In genomic region chr9:77258265-77258664, GRCm38 (mm10) we compare ENCODE assay signal across 32 mouse cellular contexts.
"Had no signal": no experiment of that assay in that cellular context is flagged by ENCODE, and none has a peak within 500 bp of the region (broad histone marks: within the 10 kb centered on the region; RNA-seq: fewer than 3 reads in every experiment).

No protein-coding gene starts in this region.

- H3K36me3 ChIP-seq: heart, embryonic 10.5 days; heart, embryonic 13.5 days; heart, embryonic 15.5 days; hindbrain, embryonic 10.5 days; hindbrain, embryonic 12.5 days; hindbrain, embryonic 13.5 days; hindbrain, embryonic 15.5 days; kidney, embryonic 15.5 days had no signal

- DNase-seq: heart, adult 2 months; heart, postnatal 10 days; heart, postnatal 14 days; heart, postnatal 36 days; heart, postnatal 4 days; kidney, adult 11 months; kidney, adult 18-20 months; kidney, adult 2 months; kidney, adult 8-10 months; kidney, adult 9 months; kidney, postnatal 10 days; kidney, postnatal 14 days; kidney, postnatal 25 days; kidney, postnatal 36 days; kidney, postnatal 4 days; layer of hippocampus, adult 9-11 months; layer of hippocampus, postnatal 36 days had no signal

- H3K9ac ChIP-seq: heart, embryonic 13.5 days; heart, embryonic 15.5 days; hindbrain, embryonic 12.5 days; hindbrain, embryonic 13.5 days; hindbrain, embryonic 14.5 days; hindbrain, embryonic 15.5 days; kidney, embryonic 15.5 days had no signal

- ATAC-seq: hindbrain, embryonic 16.5 days; hindbrain, postnatal 0 days; inflammation-experienced regulatory T-cells, adult 6 months had no signal

- H3K27ac ChIP-seq: heart, adult 2 months; heart, embryonic 10.5 days; heart, embryonic 13.5 days; heart, embryonic 15.5 days; hindbrain, embryonic 10.5 days; hindbrain, embryonic 12.5 days; hindbrain, embryonic 13.5 days; hindbrain, embryonic 14.5 days; hindbrain, embryonic 15.5 days; hindbrain, postnatal 0 days; kidney, embryonic 15.5 days; kidney, postnatal 0 days; layer of hippocampus, adult 2 months; left cerebral cortex, adult 2 months had no signal

- H3K4me2 ChIP-seq: heart, embryonic 13.5 days; heart, embryonic 15.5 days; hindbrain, embryonic 12.5 days; hindbrain, embryonic 13.5 days; hindbrain, embryonic 14.5 days; hindbrain, embryonic 15.5 days; kidney, embryonic 15.5 days had no signal

- H3K27me3 ChIP-seq: heart, embryonic 13.5 days; heart, embryonic 15.5 days; hindbrain, embryonic 12.5 days; hindbrain, embryonic 13.5 days; hindbrain, embryonic 15.5 days; kidney, embryonic 15.5 days had no signal

- H3K9me3 ChIP-seq: heart, embryonic 10.5 days; heart, embryonic 13.5 days; heart, embryonic 15.5 days; hindbrain, embryonic 10.5 days; hindbrain, embryonic 12.5 days; hindbrain, embryonic 13.5 days; hindbrain, embryonic 15.5 days; kidney, embryonic 15.5 days had no signal

- H3K4me3 ChIP-seq: heart, adult 2 months; heart, embryonic 10.5 days; heart, embryonic 13.5 days; heart, embryonic 15.5 days; hindbrain, embryonic 10.5 days; hindbrain, embryonic 12.5 days; hindbrain, embryonic 13.5 days; hindbrain, embryonic 15.5 days; kidney, embryonic 15.5 days; layer of hippocampus, adult 2 months; left cerebral cortex, adult 2 months had no signal

- H3K4me1 ChIP-seq: hindbrain, embryonic 10.5 days; hindbrain, embryonic 12.5 days; hindbrain, embryonic 13.5 days; hindbrain, embryonic 15.5 days; kidney, embryonic 15.5 days had no signal
